Mouse (Mus musculus): ENCODE results near the gene Gm6525.

The Gm6525 gene

DNA sequence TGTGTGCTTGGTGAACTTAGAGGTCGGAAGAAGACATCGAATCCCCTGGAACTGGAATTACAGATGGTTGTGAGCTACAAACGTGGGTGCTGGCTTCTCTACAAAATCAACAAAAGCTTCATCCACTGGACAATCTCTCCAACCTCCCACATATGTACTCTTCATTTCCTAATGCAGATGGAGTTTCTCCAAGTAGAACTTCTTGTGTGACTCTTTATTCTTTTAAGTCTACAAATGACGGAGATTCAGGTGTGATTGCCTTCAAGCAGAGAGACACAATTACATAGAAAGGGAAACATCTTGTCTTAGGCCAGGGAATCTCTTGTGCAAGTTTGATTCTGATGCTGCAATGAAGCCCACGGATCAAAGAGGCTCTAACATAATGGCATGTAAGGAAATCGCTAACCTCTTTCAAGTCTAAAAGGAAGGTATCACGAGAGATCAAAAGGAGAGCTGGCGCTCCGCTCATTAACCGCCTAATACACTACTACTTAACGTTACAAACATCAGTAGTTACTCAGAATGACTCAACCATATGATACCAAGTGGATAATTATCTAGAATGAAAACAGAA, at the start of gene Gm6525:
TSS of gene Gm6525 (plus strand) at position 524 of the 574 bp plus-strand sequence.
- DNase-seq = no peak

DNA sequence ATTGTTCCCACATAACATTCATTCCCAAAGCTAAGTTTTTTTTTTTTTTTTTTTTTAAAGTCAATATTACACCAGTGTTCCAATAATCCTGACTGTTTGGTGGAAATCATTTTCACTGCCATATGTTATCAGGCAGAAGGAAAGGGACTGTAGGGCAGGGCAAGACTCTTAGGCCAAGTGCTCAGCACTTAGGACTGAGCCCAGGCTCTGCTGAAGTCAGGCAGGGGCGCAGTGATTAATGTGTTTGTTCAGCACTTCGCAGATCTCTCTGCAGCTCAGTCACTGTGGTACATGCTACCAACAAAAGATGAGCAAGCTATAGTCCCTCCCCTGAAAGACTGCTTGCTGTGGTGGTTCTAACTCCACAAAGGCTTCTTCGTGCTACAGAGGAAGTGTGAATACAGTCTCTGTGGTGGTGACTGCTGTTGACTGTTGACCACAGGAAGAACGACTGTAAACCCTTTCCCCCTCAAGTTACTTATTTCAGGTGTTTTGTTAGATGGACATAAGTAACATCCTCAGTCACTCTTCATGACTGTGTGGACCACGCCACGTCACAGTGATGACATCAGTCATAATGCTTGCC, 48.1 kb upstream of the Gm6525 start:
- no peak for DNase-seq

DNA sequence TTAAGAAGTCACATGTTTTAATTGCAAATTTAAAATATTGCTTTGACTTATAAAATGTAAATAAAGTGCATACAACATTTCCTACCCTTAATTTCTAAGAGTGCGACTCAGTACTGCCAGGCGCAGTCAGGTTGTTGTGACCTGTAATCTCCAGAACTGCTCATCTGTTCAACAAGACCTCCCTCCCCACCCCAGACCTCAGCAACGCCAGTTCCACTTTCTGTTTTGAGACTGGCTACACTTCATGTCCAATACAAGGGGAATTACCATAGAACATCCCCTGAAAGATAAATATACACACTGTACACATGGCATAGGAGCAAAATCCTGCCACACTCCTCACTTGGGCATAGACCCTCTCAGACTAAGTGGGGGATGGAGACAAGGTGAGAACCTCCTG, 47.2 kb upstream of the Gm6525 start:
- DNase-seq = no peak

DNA sequence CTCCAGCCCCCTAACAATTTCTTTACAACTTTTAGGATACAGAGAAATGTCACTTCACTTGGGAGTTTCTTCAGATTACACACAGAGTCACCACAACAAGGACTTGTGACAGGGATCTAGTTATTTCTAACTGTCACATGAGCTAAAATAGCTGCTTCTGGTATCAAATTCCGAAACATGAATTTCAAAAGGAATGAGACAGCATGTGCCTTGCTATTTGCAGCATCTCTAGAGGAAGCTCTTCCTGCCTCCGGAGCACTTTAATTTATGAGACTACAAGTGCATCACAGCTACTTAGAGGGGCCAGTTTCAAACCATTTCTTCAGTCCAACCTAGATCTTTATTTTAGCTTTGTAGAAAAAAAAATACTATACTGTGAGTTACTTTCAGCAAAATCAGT, 46.5 kb upstream of the Gm6525 start:
- DNase-seq = no peak

DNA sequence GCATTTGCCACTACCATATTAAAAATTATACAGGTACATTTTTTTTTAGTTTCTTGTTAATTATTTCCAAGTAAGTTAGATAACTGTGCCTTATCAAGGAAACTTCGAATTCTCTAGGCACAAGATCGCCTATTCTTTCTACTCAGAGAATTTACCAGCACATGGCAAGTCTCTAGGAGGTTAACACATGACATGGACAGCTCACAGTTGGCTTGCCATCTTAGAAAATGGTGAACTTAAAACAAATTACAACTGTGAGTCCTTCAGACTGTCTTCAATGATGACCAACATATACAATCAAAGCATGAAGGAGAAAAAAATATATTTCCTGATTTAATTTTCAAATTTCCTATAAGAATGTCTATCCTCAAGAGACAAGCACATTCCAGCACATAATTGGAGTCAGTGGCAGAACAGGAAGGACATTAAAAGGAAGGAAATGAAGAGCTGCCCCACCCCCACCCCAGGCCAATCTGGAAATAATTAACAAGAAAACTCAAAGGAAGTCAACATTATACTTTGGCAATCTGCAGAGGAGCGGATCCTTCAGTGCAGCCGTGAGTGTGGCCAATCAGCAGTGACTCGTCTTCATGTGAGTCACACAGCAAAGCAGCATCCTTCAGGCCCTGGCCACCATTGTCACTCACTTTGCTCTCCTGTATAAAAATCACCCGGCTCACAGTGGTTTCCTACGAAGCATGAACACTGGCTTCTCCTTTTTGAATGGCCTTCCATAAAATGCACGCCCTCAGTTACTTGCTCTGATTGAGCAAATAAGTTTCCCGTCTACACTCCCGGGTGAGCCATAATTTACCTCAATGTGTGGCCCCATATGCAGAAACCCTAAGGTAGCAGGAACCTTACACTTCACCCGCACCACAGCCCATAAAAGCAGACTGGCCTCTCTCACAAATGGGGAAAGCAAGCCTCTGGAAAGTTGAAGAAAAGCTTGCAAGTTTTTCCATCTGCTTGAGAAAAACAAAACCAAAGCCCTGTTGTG, 44.7 kb upstream of the Gm6525 start:
- no peak for DNase-seq

DNA sequence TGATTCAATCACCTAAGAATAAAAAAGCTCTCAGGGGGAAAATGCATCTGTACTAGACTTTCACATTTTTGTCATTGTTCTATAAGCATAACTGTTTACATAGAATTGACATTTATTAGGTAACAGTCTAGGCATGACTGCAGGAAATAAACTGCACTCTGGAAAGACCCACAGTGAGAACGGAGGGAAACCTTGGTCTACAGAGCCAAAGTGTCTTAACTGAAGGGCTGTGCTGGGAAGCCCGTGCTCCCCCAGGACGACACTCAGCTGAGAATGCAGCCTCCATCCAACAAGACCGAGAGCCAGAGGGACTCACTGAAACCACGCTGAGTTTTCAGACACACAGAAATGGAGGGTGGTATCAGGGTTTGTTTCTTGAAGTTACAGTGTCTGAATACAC, 43.1 kb upstream of the Gm6525 start:
- DNase-seq = no peak

DNA sequence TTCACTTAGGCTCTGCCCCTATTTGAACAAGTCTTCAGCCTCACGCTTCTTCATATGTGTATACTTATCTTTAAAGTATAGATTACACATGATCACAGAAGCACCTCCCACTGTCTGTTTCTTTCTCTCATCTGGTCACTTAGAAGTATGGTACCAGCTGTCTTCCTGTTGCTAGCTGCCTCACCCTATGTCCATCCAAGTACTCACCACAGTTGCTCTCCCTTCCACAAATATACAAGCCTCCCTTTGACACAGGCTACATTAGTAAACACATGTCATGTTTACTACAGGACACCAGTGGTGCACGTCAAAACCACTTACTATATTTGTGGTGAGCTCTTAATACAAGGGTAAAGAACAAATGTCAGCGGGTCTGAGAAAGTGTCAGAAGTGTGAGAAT, 42.5 kb upstream of the Gm6525 start:
- DNase-seq = no peak

DNA sequence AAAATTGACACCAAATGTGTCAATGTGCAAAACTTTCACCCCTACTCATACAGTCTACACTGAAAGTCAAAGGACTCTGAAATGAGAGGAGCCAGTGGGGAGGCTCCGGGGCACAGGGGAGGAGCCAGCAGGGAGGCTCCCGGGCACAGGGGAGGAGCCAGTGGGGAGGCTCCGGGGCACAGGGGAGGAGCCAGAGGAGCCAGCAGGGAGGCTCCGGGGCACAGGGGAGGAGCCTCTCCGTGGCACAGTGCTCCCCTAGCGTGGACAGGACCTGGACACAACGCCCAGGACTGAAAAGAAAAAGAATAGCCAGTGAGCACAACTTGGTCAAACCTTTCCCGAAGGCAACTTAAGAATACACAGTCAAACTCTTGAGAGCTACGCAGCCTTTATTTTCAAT, 38.5 kb upstream of the Gm6525 start:
- peak in 1 of 2 experiments; percentile 28 for DNase-seq

DNA sequence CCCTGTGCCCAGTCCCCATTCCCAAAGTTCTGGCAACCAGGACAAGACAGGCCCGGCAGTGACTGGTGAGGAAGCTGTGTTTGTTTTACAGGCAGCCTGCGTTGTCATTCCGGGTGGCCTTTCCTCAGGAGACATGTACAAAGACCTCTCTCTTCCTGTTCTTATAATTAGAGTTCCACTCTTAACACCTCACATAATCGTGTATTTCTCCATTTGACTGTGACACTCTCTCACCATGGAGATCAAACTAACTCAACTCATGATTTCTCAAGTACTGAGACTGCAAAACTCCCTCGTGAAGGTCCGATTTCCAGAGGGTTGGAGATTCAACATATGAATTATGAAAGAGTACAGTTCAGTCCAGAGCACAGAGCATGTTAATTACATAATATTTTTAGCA, 38.0 kb upstream of the Gm6525 start:
- no peak for DNase-seq

DNA sequence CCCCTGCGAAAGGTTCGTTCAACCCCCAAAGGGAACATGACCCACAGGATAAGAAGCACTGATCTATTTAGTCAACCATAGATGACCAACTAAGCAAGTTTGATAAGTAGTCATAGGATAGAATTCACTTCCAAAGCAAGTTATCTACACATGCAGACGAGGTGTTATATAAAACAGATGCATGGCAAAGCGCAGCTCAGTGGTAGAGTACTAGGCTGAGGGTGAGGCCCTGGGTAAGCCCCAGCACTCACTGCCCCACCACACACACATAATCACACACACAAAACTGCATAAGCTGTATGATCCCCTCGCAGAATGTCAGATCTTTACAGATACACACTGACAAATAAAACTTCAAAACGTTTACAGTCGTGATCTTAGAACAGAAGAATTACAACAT, 37.4 kb upstream of the Gm6525 start:
- DNase-seq = no peak

DNA sequence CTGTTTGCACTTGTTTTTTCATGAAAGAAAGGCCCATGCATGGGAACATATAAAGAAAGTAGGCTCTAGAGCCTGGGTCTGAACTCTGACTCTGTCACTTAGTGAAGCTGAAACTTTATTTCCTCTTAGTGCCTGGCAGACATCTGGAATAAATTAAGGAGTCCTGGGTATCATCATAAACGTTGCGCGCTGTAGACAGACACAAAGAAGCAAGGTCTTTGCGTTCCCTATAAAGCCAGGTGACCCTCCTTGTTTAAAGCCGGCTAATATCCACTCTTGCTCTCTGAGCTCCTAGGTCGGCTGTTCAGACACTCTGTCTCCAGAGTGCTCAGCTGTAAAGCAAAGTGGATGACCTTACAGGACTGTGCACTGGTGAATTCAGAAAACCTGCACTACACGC, 33.0 kb upstream of the Gm6525 start:
- no peak for DNase-seq

DNA sequence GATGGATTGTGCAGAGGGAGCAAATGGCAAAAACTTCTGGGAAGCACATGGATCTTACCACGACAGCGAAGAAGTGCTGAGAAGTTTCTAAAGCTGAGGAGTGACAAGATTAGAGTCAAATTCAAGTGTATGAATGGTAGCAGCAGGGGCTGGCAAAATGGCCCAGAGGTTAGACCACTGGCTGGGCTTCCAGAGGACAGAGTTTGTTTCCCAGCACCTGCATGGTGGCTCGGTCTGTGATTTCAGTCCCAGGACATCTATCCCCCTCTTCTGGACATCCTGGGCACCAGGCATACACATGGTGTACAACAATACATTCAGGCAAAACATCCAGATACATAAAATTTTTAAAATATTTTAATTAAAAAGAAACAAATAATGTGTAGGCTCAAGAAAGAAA, 24.1 kb upstream of the Gm6525 start:
- DNase-seq = no peak

DNA sequence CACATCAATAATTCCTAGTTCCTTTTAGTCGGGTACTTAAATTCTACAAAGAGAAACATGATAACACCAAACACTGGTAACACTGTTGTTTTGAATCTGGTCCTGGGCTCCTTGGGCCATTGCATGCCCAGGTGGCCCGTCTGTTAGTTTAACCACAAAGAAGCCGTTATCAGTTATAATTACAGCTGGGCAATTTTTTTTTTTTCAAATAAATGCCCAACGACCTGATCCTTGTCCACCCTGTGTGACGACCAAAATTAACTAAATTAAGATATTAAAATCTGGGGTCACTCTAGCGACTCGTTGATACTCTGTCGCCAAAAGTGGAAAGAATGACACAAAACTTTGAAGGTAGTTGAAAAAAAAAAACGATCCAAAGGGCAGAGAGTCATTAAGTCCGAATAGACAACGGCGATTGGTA, 19.2 kb upstream of the Gm6525 start:
- DNase-seq = no peak

DNA sequence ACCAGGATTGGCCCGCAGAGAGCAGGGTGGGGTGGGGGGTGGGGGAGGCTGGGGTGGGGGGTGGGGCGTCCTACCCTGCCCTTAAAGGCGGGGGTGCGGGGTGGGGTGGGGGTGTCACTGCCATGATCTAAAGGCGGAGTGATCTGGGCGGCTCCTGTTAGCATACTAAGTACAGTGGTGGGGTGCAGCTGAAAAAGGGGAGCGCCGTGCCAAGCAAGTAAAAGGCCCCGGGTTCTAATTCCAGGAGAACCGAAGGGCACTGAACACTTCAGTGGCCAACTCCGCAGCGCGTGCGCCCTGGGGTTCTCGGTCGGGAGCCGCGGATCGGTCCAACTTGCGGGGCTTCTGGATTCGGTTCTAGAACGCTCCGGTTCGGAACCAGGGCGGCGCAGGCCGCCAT, 18.8 kb upstream of the Gm6525 start:
- DNase-seq = no peak

DNA sequence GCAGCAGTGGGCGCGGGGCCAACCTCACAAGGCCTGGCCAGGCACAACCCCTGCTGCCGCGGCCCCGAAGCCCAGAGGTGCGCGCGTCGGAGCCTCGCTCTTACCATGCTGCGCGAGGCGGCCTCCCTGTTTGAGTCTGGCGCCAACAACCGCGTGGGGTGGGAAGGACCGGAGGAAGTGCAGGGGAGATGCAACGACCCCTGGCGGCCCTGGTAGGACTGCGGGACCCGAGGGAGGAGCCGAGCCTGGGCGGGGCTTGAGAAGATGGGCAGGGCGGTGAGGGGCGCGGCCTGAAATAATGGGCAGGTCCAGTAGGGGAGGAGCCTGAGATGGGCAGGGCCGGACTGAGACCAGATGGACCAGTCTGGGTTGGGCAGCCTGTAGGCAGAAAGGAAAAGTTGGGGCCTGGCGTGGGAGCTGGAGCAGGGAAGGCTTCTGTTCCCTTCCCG, 18.3 kb upstream of the Gm6525 start, which contains the start of gene Mnd1:
TSS of gene Mnd1 (minus strand) at position 229 of the 449 bp plus-strand sequence.
- DNase-seq = peak; percentile 95 to 98

DNA sequence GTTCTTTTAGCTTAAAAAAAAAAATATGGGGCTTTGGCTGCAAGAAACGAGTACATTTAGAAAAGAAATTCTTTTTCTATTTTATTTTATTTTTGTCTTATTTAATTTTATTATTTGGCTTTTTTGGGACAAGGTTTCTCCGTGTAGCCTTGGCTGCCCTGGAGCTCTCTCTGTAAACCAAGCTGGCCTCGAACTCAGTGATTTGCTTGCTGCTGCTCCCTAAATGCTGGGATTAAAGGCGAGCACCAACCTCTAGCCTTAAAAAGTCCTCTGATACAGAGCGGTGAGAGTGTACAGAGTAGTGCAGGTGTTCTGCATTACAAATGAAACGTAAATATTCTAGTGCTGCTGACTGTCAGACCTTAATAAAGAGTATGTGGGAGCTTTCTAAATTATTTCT, 17.8 kb upstream of the Gm6525 start:
- DNase-seq = no peak

DNA sequence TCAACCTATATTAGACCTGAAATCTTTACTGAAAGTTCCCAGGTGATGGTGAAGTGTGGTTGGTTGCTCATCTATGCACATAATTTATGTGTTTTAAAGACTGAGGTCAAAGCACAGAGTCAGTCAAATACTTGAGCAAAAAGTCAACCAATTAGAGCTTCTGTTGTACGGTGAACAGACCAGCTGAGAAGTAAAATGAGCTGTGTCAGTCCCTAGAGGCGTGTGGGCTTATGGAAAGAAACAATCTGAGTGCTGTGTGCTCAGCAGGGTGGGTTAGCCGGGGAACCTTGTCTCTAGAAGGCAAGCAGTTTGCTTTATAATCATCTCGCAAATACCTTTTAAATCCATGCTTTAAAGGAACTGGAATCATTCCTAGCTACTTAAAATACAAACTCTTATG, 16.9 kb upstream of the Gm6525 start:
- no peak for DNase-seq

DNA sequence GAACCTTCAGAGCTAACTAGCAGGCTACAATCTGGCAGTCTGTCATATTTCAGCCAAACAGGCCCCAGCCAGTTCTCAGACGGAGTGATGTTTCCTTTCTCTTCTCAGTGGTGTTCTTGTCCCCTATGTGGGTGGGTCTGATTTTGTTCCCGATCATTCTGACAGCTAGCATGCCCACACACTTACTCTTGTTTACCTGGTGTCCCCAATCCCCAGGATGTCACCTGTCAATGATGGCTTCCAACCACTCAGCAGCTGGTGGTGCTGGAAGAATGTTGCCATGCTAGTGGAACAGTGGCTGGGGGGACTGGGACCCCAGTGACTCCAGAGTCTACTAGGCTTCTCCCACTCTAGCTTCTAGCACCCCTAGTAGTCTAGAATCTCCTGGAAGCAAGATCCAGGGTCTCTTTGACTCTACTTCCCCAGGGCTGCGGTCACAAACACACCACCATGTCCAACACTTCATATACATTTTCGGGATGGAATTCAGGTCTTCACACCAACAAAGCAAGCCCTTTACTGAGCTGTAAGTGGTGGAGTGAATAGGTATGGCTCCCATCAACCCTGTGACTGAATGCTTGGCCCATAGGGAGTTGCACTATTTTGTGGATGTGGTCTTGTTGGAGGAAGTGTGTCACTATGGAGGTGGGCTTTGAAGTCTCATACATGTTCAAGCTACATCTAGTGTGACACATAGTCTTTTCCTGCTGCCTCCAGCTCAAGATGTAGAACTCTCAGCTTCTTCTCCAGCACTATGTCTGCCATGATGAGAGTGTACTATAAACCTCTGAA, 16.1 kb upstream of the Gm6525 start:
- DNase-seq = no peak

DNA sequence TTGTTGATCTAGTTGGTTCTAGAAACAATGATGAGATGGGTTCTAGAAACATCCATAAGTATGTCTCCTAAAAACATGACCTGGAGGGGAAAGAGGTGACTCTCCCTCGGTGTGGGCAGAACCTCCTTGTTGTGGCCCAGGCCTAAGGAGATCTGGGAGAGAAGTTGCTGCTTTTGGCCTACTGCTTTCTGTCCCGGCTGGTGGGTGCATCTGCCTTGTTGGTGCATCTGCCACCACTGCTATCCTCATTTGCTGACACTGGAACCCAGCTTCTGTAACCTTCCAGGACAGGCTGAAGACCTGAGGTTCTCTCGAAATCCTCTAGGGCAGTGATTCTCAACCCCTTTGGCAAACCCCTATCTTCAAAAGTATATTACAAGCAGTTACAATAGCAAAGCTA, 8.5 kb upstream of the Gm6525 start:
- DNase-seq = no peak

DNA sequence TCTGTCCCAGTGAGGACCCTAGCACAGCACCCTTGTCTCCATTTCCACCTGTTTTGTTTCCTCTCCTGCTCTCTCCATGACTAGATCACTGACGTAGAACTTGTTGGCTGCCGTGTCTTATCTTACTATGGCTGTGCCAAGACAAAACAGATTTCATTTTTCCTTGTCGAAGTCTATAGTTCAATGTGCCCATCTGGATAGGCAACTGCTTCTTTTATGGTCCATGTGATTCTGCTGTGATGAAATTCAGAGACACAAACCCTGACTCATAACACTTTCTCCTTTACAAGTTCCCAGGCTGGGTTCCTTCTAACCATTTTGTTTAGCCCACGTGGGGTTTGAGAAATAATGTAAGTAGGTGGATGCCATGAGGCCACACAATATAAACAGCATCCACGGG, 7.8 kb upstream of the Gm6525 start:
- no peak for DNase-seq

DNA sequence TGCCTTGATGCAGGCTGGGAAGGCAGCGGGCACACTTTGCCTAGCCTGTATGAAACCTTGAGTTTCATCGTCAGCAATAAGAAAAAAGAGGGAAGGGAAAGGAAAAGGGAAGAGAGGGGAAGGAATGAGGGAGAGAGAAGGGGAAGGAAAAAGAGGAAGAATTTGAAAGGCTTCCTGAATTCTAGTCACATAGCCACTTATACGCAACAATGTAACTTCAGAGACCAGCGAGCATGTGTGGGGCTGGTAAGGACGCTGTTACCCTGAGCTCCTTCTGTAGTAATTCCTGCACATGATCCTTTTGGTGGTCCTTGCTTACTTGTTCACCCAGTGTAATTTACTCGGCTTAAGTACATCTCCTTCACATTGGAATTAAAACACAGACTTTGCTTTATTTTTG, 5.0 kb upstream of the Gm6525 start:
- DNase-seq = no peak

DNA sequence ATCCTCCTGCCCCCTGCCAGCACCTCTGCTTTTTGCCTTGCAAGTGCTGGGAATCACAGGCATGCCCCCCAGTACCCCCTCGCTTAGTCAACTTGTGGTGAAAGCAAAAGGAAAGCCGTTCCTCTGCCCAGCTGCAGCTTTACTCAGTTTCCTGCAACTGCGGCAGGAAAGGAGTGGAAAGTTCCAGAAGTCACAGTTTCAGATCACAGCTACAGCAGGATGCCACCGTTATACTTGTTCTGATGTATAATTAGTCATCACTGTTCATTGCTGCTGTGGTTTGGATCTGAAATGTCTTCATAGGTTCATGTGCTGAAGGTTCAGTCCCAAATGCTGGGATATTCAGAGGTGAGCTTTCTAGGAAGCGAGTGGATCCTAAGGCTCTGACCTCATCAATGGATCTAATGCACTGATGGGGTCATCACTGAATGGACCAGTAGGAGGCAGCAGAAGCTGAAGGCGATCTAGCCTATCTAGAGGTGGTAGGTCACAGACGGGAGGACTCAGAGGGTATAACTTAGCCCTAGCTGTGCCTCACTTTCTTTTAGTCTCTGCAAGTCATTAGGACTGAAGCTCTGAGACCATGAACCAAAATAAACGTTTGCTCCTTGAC, 4.4 kb upstream of the Gm6525 start:
- DNase-seq = peak in 1 of 2 experiments; percentile 18

Measured in thymus, postnatal 36 days (tissue).